Mouse (Mus musculus) urinary bladder, adult 2 months (tissue): ENCODE measurements around the gene Anks6. TPM values are rescaled to one million over a fixed set of nuclear protein-coding genes. Genes with fewer than 3 reads are reported as not detected.

Experiments
- DNase-seq: peaks from one replicate; pipeline ENCODE4 v3.0.0; 2022; ENCODE audit warnings: low spot score
- polyA plus RNA-seq: library from polyadenylated mRNA; depleted of rRNA; stranded (reverse); fragments of >200 nt; gene quantifications from 2 replicates; pipeline ENCODE4 v1.2.3, GENCODE M21; 2012

The Anks6 gene
- polyA plus RNA-seq, 1 experiment: 4.9 TPM

GRCm38 (mm10) chr4:47046974-47047373 lies 10.3 kb downstream of the Anks6 start:
- no peak for DNase-seq

- DNase-seq: no peak
Observed at GRCm38 (mm10) chr4:47043866-47044265, 13.4 kb downstream of the Anks6 start.

- no peak for DNase-seq
Observed at GRCm38 (mm10) chr4:47039586-47039985, 17.6 kb downstream of the Anks6 start.

GRCm38 (mm10) chr4:47037321-47037657 lies 19.9 kb downstream of the Anks6 start:
- peak; percentile 41 for DNase-seq

GRCm38 (mm10) chr4:47036486-47037320 lies 20.5 kb downstream of the Anks6 start:
- no peak for DNase-seq

- no peak for DNase-seq
Observed at GRCm38 (mm10) chr4:47035536-47035935, 21.7 kb downstream of the Anks6 start.

GRCm38 (mm10) chr4:47032171-47032570 lies 25.1 kb downstream of the Anks6 start:
- no peak for DNase-seq

- no peak for DNase-seq
Observed at GRCm38 (mm10) chr4:47028791-47029190, 28.4 kb downstream of the Anks6 start.

- no peak for DNase-seq
Observed at GRCm38 (mm10) chr4:47023949-47024348, 33.3 kb downstream of the Anks6 start.

GRCm38 (mm10) chr4:47022804-47023603 lies 34.2 kb downstream of the Anks6 start:
- no peak for DNase-seq

GRCm38 (mm10) chr4:47020563-47020962 lies 36.7 kb downstream of the Anks6 start:
- DNase-seq: no peak

- no peak for DNase-seq
Observed at GRCm38 (mm10) chr4:47015156-47015555, 42.1 kb downstream of the Anks6 start.

GRCm38 (mm10) chr4:47012476-47012875 lies 44.8 kb downstream of the Anks6 start:
- DNase-seq: no peak

GRCm38 (mm10) chr4:47010400-47011231 lies 46.6 kb downstream of the Anks6 start:
- DNase-seq: no peak

GRCm38 (mm10) chr4:47000626-47001395 lies 56.4 kb downstream of the Anks6 start:
- no peak for DNase-seq

- no peak for DNase-seq
Observed at GRCm38 (mm10) chr4:46997969-46998368, 59.3 kb downstream of the Anks6 start.

- DNase-seq: no peak
Observed at GRCm38 (mm10) chr4:46992827-46993473, 64.3 kb downstream of the Anks6 start.

- DNase-seq: no peak
Observed at GRCm38 (mm10) chr4:46991959-46992316, 65.3 kb downstream of the Anks6 start.

GRCm38 (mm10) chr4:46991016-46991958 lies 65.9 kb downstream of the Anks6 start, which contains the start of gene Gabbr2:
Gabbr2 (minus strand) TSS chr4:46991873.
- no peak for DNase-seq
